Mouse (Mus musculus): ENCODE data around the gene a.
"Not testable (repeated sequence)": the region's sequence is repeated elsewhere in the genome, so short reads cannot be mapped to it uniquely, and the experiment has no call there.

a gene

DNA sequence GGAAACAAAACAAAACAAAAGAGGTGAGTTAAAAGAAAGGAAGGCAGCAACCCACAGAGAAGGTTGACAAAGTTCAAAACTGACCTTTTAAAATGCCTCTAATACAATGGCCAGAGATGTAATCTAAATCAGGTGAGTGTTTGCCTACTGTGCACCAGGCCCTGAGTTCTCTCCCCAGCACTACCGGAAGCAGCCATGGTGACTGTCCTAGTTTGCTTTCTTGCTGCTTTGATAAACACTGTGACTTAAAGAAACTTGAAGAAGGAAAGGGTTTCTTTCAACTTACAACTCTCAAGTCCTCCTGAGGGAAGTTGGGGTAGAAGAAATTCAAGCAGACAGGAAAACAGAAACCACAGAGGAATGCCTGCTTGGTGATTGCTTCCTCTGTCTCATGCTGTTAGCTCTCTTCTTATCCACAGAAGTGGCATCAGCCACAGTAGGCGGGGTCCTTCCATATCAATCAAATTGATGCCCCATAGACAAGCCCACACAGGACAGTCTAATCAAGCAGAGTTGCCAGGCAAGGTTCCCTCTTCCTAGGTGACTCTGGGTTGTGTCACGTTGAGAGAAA, 220.0 kb downstream of the a start:
- no peak for DNase-seq

DNA sequence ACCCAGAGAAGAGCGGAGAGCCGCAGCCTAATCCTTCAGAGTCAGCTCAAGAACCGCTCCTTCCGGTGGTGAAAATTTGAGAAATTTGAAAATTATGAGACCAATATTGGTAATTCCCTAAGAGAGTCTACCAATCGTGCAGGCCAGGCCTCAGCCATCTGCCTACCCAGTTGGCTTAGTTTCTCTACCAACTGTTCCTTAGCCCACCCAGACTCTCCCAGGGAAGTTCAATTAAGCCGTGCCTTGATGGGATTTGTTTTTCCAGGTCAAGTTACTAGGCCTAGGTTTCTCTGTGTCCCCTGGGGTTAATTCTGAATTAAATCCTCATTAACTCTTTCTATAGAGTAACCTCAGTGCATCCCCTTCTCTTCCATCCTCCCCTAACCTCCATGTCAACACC, 221.8 kb downstream of the a start:
- DNase-seq, result no peak

DNA sequence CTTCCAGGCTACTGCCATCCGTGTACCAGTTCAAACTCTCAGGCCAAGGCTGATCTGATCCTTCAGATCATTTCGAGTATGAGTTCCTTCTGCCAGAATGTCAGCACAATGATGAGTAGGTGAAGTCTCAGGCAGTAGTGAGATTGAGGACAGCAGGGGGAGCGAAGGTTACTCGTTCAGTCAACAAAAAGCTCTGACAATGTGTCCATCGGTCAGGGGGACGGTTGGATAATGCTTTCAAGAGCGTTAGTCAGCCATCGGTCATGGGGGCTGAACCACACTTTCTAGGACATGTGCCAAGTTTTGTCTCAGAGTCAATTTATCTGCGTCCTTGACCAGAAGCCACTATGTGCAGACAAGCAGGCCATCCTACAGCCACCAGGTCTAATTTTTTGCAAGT, 225.5 kb downstream of the a start:
- not testable (repeated sequence) for DNase-seq

DNA sequence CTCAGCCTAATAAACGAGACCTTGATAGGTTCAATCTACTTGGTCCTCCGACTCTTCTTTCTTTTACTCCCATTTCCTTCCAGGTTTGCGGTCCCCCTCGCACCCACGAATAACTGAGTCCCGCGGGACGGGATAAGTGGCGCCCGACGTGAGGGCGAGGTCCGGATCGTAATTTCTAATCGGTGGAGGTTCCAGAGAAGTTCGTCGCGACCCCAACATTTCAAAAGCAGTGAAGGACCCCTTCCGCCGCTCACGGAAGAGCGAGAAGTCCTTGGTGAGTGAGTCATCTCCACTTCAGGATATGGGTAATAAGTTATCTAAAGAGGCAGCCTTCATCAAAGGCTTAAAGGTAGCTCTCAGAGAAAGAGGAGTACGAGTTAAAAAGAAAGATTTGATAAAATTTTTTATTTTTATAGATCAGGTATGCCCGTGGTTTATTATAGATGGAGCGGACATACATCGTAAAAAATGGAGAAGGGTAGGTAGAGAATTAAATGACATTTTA, 227.1 kb downstream of the a start, which contains the start of gene Gm14226:
TSS of gene Gm14226 (plus strand) at position 16 of the 505 bp plus-strand sequence.
- not testable (repeated sequence) for DNase-seq

DNA sequence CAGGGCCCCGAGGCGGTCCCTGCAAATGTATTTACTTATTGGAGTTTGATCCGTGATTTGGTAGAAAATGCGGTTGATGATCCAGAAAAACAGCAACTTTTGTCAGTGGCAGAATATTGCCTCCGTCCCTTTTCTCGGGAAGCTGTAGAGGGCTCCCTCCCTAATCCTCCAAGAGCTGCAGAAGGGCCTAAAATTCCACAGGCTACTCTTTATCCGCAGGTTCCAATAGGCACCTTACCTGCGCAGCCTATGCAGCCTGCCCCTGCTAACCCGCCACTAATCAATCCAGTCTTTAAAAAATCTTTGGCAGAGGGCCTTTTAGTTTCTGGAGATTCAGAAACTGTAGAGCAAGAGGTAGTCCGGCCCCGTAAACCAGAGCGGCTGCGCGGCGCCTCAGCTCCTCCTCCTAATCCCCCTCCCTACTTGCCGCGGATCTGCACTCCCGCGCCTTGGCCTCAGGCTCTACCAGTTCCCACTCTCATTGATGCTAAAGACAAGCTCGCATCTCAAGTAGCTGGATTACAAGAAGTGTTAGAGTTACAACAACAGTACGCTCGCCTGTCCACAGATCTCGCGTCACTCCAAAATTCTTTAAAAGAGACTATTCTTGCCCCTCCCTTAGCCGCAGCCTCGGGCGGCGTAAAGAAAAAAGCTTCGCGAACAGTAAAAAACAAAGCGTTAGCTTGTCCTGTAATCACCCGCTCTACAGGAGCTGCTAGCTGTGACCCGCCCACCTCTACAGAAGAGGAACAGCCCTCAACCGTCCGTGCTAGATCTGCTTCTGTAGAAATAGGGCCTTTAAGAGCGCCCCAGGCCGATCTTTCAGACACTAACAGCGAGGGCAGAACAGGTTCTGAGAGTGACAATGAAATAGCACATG, 227.8 kb downstream of the a start:
- DNase-seq, result peak; percentile 69

DNA sequence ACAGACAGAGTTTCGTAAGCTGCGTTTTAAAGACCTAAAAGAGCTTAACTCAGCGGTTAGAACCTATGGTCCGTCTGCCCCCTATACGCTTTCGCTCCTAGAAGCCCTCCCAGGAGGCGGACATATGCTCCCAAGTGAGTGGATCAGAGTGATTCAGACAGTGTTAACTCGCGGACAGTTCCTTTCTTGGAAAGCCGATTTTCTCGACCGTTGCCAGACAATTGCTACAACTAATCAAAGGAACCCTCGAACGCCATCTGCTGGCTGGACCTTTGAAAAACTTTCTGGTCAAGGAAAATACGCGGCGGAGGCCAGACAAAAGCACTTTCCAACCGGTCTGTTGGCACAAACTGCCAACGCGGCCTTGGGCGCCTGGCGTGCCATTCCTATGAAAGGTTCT, 228.5 kb downstream of the a start:
- DNase-seq, result peak; percentile 86

DNA sequence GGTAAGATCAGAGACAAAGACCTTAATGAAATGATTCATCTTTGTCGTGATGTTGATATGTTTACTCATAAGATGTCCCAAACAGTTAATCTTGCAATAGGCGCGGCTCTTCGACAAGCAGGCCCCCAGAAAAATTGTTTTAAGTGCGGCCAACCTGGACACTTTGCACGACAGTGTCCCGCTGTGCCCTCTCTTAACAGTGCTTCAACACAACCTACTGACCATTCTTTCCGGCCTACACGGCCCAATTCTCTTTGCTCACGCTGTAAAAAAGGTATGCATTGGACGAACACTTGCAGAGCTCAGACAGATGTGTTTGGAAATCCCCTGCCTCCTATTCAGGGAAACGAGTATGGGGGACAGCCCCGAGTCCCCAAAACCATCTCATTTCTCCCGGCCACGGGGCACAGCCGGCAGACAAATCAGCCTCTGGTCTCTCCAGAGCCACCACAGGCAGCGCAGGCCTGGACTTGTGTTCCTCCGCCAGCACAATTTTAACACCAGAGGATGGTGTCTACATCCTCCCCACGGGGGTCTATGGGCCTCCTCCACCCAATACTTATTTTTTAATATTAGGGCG, 229.1 kb downstream of the a start:
- not testable (repeated sequence) for DNase-seq

DNA sequence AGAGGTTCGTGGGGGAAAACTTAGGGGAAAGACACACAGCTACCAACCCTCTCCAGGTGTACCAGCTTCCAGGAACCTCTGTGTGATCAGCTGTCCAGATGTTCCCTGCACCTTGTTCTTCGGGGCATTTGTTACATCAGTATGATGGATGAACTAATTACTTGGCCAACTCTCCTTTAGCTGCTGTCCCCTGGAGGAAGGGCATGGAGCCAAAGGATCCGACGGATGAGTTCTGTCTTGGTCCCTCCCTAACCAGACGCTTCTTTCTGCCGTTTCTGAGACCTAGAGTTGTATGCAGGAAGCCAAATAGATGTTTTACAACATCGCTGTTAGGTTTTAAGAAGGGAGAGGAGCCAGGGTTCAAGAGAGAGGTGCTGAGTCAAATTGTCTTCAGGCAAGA, 239.6 kb downstream of the a start:
- DNase-seq, result no peak

DNA sequence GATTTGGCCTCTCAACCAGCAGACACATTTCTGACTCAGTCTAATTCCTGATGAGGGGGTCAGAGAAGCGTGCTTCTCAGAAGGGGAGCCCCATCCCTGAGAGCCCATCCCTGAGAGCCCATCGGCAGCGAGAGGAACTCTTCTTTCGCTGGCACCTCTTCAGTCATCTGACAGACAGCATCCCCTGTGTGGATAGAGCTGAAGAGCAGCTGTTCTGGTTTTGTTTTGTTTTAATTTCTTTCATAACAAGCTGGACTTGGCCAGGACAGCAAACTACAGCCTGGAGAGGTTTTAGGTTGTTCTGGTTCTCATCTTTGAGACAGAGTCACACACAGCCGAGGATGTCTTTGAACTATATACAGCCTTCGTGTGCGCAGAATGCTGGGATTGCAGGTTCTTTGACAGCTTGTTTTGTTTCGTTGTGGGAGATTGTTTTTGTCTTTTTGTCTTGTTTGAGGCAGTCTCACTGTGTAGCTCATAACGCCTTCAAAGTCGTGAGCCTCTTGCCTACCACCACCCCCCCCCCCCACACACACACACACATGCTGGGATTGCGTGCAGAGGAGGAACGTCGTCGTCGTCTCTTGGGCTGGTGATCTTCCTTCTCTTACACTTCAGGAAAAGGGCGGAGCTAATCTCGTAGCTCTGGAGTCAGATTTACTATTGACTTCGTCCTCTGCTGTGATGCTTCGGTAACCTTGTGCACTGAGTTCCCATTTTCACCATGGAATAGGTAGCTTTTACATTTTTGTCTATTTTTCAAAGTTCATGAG, 241.9 kb downstream of the a start:
- no peak for DNase-seq

DNA sequence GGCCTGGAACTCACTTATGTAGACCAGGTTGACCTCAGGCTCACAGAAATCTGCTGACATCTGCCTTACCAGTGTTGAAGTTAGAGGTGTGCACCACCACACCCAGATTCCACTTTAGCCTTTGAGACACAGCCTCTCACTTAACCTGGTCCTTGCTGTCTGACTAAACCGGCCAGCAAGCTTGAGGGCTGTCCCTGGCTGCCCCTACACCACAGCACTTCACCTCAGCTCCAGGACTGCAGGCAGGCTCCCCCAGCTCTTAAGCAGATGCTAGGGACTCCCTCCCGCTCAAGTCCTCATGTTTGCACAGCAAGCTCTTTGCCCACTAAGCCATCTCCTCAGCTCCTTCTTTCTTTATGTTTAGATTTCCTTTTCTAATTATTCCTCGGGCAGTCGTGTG, 248.8 kb downstream of the a start:
- DNase-seq, result no peak

DNA sequence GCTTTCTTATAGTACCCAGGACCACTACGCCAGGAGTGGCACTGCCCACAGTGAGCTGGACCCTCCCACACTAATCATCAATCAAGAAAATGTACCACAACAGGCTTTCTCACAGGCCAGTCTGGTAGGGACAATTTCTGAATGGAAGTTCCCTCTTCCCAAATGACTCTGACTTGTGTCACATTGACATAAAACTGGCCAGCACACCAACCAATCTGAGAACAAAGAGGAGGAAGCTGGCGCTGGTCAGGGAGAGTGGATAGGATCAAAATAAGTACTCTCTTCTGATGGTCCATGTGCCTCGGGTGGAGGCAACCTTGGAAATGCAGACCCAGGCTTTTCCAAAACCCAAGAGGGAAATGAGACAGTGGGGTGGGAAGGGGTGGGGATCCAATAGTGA, 253.3 kb downstream of the a start:
- DNase-seq, result no peak

DNA sequence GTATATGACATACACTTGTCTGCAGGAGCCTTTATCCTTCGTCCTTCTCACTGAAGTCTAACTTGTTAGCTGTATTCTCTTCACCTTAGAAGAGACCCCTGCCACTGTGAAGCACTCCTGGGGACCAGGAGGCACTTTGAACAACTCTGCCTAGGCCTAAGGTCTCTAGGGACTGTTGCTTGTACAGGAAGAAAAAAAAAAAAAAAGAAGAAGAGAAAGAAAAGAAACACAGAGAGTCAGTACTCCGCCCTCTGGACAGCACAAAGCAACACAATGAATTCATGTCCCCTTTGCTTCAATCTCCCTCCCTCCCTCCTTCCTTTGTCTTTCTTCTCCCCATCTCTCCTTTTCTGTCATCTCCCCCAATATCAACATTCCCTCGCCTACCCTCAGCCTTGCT, 253.9 kb downstream of the a start:
- DNase-seq, result no peak

DNA sequence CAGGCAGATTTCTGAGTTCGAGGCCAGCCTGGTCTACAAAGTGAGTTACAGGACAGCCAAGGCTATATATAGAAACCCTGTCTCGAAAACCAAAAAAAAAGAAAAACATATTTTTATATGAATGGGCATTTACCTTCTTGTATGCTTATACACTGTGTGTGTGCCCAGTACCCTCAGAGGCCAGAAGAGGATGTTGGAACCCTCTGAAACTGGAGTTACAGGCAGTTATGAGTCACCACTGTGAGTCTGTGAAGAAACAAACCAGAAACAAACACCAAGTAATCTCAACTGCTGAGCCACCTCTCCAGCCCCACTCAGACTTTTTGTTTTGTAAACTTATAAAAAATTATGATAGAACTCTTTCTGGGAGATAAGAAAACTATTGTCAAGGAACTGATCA, 255.6 kb downstream of the a start:
- DNase-seq, result no peak

DNA sequence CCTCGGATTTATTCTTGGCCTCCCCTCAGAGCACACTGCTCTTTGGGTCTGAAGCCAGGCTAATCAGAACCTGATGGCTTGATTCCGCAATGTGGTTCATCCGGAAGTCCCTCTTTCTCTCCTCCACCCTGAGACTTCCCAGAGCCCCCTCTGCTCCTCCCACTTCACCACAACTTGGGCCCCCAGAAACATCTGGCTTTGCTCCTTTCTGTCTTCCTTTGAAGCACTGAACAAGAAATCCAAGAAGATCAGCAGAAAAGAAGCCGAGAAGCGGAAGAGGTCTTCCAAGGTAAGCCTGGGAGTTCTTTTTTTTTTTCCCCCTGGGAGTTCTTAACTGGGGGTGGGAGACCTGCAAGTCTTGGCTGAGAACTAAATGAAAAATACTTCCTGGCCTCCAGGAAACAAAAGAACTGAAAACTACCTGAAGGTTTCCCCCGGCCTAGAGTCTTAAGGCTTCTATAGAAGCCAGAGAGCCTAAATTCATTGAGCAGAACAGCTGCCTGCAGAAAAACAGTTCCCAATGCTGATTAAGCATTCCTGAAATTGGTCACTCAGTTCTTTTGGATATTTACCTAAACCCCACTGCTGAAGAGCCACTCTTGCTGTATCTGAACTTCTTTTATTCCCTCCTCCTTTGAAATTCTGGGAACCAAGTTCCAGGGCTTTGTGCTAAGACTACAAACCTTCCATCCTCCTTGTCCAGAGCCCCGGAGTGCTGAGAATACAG, 256.4 kb downstream of the a start:
- no peak for DNase-seq

DNA sequence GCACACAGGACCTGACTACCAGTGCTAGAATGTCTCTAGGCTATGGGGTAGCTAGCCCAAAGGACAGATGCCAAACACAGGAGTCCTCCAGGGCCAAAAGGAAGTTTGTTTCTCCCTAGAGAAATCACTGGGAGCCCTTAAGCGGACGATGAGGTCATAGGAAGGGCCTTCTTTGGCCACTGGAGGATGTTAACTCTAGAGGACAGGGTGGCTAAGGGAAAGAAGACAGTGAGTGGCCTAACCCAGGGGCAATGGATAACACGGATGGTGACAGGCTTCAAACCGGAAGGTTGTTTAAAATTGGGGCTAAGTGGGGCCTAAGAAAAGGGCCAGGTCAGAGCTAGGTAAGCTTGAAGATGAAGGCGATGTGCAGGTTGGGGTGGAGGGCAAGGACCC, 258.9 kb downstream of the a start:
- no peak for DNase-seq

DNA sequence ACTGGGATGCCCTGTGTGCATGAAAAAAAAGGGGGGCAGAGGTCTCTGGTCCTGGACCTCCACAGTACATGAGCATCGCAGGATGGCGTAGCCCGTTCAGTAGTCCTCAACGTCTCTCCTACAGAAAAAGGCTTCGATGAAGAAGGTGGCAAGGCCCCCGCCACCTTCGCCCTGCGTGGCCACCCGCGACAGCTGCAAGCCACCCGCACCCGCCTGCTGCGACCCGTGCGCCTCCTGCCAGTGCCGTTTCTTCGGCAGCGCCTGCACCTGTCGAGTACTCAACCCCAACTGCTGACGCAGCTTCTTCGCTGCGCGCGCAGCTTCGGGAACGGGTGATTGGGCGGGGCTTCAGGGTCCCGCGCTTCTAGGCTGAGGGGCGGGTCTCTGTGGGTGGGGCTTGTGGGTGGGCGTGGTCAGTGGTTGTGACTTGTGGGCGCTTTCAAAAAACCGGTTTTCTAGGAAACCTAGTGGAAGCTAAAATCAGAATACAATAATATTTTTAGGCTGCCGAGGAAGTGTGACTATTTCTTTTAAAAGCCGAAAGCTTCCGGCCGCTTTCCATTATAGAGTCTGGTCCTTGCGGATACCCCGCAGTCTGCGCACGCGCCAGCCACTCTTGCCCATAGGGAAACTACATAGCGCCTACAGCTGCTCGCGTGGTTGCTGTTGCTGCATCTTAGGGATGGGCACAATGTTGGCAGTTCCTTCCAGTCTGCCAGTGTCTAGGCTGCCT, 259.5 kb downstream of the a start:
- DNase-seq, result peak; percentile 99

DNA sequence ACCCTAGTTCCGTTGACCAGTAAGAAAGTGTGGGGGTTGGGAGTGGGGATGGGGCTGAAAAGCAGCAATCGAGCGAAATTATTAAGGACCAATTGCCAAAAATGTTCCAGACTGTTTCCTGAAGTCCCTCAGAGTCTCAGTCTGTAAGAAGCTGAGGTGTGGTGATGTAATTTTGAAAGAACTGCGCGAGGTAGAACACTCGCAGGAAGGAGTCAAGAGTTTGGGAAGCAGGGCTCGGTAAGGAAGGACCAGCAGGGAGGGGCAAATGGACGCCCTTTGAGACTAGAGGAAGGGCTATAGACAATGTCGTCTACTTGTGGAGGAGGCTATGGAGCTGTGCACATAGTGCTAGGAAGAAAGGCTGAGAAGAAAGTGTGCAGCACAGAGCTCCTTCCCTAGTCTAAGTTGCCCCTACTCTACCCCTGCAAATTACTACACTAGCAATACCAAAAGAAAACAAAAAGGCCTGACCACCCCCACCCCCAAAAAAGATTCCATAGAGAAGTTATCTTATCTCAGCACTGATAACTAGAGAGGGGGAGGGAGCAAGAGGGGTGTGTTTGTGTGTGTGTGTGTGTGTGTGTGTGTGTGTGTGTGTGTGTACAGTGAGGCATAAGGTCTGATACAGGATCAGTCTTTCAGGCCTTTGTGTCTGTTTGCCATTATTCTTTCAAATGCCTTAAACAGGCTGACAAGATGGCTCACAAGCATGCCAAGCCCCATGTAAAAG, 260.6 kb downstream of the a start:
- peak; percentile 22 for DNase-seq

DNA sequence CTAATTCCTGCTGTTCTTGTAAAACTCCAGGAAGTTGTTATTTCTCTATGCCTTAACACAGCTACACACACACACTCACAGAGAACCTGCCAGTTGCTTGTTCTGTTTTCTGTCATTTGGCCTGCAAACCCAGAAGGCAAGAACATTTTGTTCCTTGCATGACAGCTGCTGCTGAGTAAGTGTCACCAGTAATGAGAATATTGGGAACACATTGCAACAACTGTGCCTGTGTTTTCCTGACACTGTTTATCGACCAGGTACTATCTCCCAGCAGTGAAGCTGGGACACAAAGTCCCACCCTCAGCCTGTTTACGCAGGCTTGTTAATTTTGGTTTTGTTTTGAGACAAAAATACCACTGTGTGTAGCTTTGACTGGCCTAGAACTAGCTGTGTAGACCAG, 261.5 kb downstream of the a start:
- no peak for DNase-seq

DNA sequence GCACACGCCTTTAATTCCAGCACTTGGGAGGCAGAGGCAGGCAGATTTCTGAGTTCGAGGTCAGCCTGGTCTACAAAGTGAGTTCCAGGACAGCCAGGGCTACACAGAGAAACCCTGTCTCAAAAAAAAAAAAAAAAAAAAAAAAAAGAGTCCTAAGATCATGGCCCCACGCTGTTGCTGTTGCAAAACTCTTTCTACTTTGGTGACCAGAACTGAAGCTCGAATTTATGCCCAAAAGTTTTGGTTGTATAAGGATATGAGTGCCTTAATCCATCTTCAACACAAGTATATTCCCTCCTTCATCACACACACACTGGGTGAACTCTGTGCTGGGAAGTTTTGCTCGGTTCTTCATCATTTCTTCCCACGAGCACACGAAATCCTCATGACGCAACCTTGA, 262.3 kb downstream of the a start:
- not testable (repeated sequence) for DNase-seq

DNA sequence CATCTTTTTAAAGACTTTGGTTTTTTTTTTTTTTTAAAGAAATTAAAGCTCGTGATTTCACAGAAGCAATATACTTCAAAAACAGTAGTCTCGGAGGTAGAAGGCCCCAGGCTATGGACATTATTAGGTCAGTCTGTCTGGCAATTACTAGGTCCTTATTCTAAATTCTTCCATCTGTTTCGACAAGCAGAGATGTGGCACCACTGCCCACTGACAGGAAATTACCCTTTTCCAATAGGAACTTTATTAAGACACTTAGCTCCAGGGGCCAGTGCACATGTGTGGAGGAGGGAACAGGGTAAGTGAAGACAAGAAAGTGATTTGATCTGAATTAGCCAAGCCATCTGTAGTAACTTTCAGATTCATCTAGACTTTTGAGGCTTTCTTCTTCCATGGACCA, 263.5 kb downstream of the a start:
- no peak for DNase-seq

DNA sequence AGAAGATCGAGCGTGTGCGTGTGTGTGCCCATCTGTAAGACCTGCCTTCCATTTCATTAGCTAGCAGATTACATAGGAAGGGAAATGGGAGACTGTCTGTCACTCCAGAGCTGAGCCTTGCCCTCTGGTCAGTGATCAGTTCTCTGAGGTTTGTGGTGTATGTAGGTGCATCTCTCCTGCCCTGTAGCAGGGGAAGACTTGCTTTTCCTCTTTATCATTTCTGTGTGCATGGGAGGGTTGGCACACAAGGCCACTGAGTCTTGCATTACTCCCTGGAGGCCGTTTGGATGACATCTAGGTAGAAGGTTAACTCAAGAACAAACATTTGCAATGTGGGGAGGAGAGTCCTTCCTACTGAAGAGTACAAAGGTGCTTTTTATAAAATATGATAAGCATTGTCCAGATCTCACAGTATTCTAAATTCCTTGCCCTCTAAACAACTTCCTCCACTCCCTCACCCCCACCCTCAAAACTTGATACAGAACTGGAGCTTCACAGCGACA, 264.9 kb downstream of the a start:
- DNase-seq, result no peak
